Mouse (Mus musculus): ENCODE data around the gene Olfr961. TPM values are rescaled to one million over a fixed set of nuclear protein-coding genes. Genes with fewer than 3 reads are reported as not detected.

Gene Olfr961
- not detected in 2 replicates for polyA plus RNA-seq (2015; fragmentation: Nextera tagmentation; extraction: Ambion mirVana)

DNA sequence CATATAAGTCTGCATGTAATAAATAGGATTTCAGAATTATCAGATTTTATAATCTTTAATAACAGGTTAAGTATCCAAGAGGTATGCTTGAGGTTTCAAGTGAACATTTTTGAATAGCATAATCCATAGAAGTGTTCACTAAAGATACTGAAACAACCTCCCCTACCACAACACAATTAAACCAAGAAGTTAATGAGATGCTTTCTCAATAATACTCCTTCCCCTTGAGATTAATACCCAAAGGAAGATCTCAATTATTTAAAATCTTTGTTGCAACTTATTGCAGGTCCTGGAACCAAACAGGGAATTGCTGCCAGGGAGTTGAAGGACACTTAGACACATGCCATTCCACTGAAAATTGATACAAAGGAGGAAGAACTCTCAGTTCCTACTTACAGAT is at the start of gene Olfr961:
Gene Olfr961 (plus strand): TSS at position 301 of the 400 bp plus-strand sequence.
- Histone ChIP-seq H3K4me2 (replicated peaks; ENCODE audit: low read depth) (no peak within 1 kb of the TSS), H3K9ac (ENCODE audit: low read depth, low read length) (no peak within 1 kb of the TSS), H3K36me3 (ENCODE audit: control insufficient read depth, insufficient read depth) (no peaks in the 10 kb centered on the region), H3K4me3 (ENCODE audit: low read depth, low read length) (no peak within 1 kb of the TSS), H3K27me3 (replicated peaks; ENCODE audit: control insufficient read depth, insufficient read depth, low read length) (no peaks in the 10 kb centered on the region), H3K27ac (ENCODE audit: low read depth, low read length) (no peak within 1 kb of the TSS), H3K4me1 (replicated peaks; ENCODE audit: control insufficient read depth, insufficient read depth, low read length) (no peaks in the 10 kb centered on the region), H3K9me3 (ENCODE audit: control insufficient read depth) (no peaks in the 10 kb centered on the region)
- ATAC-seq = no peak
- TF ChIP-seq CTCF (IDR thresholded peaks at IDR 0.05; ENCODE audit: low read depth) = no peak

DNA sequence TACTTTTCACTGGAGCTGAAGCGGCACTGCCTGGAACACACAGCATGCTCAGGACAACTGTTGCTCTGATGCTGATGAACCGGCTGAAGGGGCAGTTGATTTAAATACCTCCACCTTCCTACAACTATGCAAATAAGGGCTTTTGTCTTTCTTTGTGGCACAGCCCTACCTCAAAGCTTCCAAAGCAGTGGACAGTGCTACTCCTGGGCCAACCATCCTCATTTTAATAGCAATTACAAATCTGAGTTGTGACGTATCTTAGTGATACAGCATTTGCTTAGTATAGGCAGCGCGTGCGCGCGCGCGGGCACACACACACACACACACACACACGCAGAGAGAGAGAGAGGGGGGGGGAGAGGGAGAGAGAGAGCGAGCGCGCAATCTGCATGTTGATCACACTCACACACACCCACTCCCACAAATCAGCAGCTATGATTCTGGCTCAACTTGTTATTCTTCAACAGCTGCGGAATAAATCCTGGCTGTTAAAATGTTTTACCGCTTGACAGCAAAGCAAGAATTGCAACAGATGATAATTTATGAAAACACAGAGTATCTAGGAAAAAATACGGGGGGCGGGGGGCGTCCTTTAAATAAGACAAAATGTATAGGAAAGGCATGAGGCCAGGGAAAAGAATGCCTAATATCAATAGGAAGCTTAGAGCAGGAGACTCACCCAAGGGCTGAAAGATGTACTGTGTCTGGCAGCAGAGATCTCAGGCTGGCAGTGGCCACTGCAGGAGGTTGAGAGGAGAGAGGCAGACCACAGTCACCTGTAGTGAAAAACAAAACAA is 42.2 kb upstream of the Olfr961 start:
- Histone ChIP-seq H3K9ac (ENCODE audit: low read depth, low read length) (no peak overlapping the region), H3K4me3 (ENCODE audit: low read depth, low read length) (peak overlapping the region; percentile 34), H3K4me2 (replicated peaks; ENCODE audit: low read depth) (peak overlapping the region; percentile 60), H3K36me3 (ENCODE audit: control insufficient read depth, insufficient read depth) (no peaks in the 10 kb centered on the region), H3K9me3 (ENCODE audit: control insufficient read depth) (no peaks in the 10 kb centered on the region), H3K4me1 (replicated peaks; ENCODE audit: control insufficient read depth, insufficient read depth, low read length) (no peaks in the 10 kb centered on the region), H3K27ac (ENCODE audit: low read depth, low read length) (no peak overlapping the region), H3K27me3 (replicated peaks; ENCODE audit: control insufficient read depth, insufficient read depth, low read length) (no peaks in the 10 kb centered on the region)
- 0 out of 2 replicates have a peak, but pooled peaks have one; percentile 38 for ATAC-seq
- WGBS = under 1% methylated on average over 19 of the region's 19 CpGs
- no peak for TF ChIP-seq CTCF (IDR thresholded peaks at IDR 0.05; ENCODE audit: low read depth)

DNA sequence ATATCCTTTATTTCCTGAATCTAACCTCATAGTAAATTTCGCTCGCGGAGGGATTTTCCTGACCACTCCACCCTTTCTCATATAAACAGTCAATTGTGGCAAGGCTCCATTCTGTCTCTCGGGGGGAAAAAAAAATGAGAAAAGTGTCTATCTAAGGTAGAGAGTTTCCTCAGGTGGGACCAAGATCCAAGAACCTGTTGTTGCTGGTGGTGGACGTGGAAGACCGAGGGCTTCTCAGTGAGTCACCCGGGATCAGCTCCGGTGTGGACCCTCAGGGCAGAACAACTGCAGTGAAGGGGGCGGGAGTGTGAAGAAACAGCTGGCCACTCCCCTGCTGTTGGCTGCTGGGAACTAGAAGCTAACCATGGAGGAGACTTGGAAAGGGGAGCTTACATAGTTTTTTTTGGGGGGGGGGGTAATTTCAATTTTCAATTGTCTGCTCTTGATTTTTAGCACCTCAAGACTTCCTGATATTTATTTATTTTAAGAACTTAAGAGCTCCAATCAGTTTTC is 41.5 kb upstream of the Olfr961 start:
- no peak overlapping the region for H3K27ac ChIP-seq (ENCODE audit: low read depth, low read length)
- 1% methylated on average over 9 of the region's 9 CpGs for WGBS

DNA sequence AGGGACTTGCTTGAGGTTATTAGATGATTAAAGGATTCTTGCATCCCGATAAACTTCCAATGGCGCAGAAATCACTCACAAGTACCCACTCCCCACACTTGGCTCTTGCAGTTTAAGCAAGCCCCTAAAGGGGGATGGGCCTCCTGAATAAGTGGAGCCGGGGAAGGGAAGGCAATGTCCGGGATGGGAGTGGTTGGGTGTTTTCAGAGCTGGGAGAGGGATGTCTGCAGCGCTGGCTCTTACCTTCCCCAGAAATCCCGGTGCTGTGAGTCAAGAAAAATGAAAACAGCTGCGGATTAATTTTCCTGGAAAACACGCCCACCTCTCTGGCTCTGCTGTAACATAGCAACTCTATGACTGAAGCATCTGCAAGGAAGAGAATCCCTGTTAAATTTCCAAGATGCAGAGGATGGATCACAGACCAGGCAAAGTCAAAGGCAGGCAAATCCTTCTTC is 40.9 kb upstream of the Olfr961 start, which contains the start of gene AW551984:
Gene AW551984 (minus strand): TSS at position 405 of the 455 bp plus-strand sequence.
- H3K4me2 ChIP-seq (replicated peaks; ENCODE audit: low read depth) = peak within 1 kb of the TSS; percentile 60
- no peak within 1 kb of the TSS for H3K9ac ChIP-seq (ENCODE audit: low read depth, low read length)
- H3K4me3 ChIP-seq (ENCODE audit: low read depth, low read length) = peak within 1 kb of the TSS; percentile 34
- no peaks in the 10 kb centered on the region for H3K4me1 ChIP-seq (replicated peaks; ENCODE audit: control insufficient read depth, insufficient read depth, low read length)
- no peaks in the 10 kb centered on the region for H3K27me3 ChIP-seq (replicated peaks; ENCODE audit: control insufficient read depth, insufficient read depth, low read length)
- no peaks in the 10 kb centered on the region for H3K9me3 ChIP-seq (ENCODE audit: control insufficient read depth)
- H3K36me3 ChIP-seq (ENCODE audit: control insufficient read depth, insufficient read depth) = no peaks in the 10 kb centered on the region
- no peak for ATAC-seq
- TF ChIP-seq CTCF (IDR thresholded peaks at IDR 0.05; ENCODE audit: low read depth) = no peak
- H3K27ac ChIP-seq (ENCODE audit: low read depth, low read length) = no peak within 1 kb of the TSS
- WGBS = 2% methylated on average over 8 of the region's 8 CpGs

More for the DNA sequence above, 41.5 kb upstream of the Olfr961 start:
- Histone ChIP-seq H3K27me3 (replicated peaks; ENCODE audit: control insufficient read depth, insufficient read depth, low read length) (no peaks in the 10 kb centered on the region), H3K36me3 (ENCODE audit: control insufficient read depth, insufficient read depth) (no peaks in the 10 kb centered on the region), H3K9me3 (ENCODE audit: control insufficient read depth) (no peaks in the 10 kb centered on the region), H3K4me3 (ENCODE audit: low read depth, low read length) (peak overlapping the region; percentile 34), H3K9ac (ENCODE audit: low read depth, low read length) (no peak overlapping the region), H3K4me1 (replicated peaks; ENCODE audit: control insufficient read depth, insufficient read depth, low read length) (no peaks in the 10 kb centered on the region), H3K4me2 (replicated peaks; ENCODE audit: low read depth) (peak overlapping the region; percentile 60)
- no peak for TF ChIP-seq CTCF (IDR thresholded peaks at IDR 0.05; ENCODE audit: low read depth)
- no peak for ATAC-seq

DNA sequence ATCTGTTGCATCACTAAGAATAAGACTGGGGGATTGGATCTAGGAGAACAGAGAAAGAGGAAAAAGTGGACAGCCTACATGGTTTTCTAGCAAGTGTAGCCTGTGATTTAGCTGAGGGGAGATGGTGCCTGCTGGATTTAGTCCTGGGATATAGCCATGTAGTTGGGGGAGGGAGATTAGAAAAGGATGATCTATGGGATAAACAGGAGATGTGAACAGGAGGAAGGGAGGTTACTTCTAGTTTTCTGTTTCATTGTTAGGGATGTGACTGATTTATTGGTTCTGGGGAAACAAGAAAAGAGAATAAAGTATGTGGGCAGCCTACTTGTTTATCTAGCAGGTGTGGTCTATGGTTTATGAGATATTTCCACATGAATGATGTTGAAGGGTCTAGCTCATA is 36.4 kb upstream of the Olfr961 start:
- no peaks in the 10 kb centered on the region for H3K9me3 ChIP-seq (ENCODE audit: control insufficient read depth)
- no peak overlapping the region for H3K27ac ChIP-seq (ENCODE audit: low read depth, low read length)
- no peak overlapping the region for H3K4me3 ChIP-seq (ENCODE audit: low read depth, low read length)
- no peak for ATAC-seq
- no peaks in the 10 kb centered on the region for H3K4me1 ChIP-seq (replicated peaks; ENCODE audit: control insufficient read depth, insufficient read depth, low read length)
- H3K9ac ChIP-seq (ENCODE audit: low read depth, low read length) = no peak overlapping the region
- no peaks in the 10 kb centered on the region for H3K36me3 ChIP-seq (ENCODE audit: control insufficient read depth, insufficient read depth)
- H3K4me2 ChIP-seq (replicated peaks; ENCODE audit: low read depth) = no peak overlapping the region
- no peaks in the 10 kb centered on the region for H3K27me3 ChIP-seq (replicated peaks; ENCODE audit: control insufficient read depth, insufficient read depth, low read length)
- no peak for TF ChIP-seq CTCF (IDR thresholded peaks at IDR 0.05; ENCODE audit: low read depth)

DNA sequence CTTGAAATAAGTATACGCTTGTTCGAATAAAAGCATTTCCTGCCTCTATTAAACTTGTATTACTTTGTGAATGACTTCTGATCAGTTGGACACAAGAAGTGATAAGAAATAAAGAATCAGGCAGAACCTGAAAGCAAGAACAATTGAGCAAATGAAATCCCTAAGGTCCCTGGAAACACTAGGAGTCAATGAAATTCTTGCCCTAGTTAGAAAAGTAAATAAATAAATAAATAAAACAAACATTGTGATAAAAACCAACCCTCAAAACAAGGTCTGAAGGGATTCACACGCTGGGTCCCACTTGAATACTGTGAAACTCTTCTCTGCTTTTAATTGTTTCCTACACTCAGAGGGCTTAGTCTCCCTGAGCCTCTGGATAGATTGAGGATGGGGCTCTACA is 34.5 kb upstream of the Olfr961 start, which contains the start of gene Olfr148:
Gene Olfr148 (plus strand): TSS at position 301 of the 400 bp plus-strand sequence.
- Histone ChIP-seq H3K27me3 (replicated peaks; ENCODE audit: control insufficient read depth, insufficient read depth, low read length) (no peaks in the 10 kb centered on the region), H3K27ac (ENCODE audit: low read depth, low read length) (no peak within 1 kb of the TSS), H3K4me2 (replicated peaks; ENCODE audit: low read depth) (no peak within 1 kb of the TSS), H3K4me3 (ENCODE audit: low read depth, low read length) (no peak within 1 kb of the TSS), H3K36me3 (ENCODE audit: control insufficient read depth, insufficient read depth) (no peaks in the 10 kb centered on the region), H3K9me3 (ENCODE audit: control insufficient read depth) (no peaks in the 10 kb centered on the region), H3K4me1 (replicated peaks; ENCODE audit: control insufficient read depth, insufficient read depth, low read length) (no peaks in the 10 kb centered on the region), H3K9ac (ENCODE audit: low read depth, low read length) (no peak within 1 kb of the TSS)
- no peak for ATAC-seq
- TF ChIP-seq CTCF (IDR thresholded peaks at IDR 0.05; ENCODE audit: low read depth) = no peak
- WGBS = 70% methylated on average over 3 of the region's 3 CpGs
